Mouse (Mus musculus): ENCODE results near the gene Cited2.

- TF ChIP-seq CTCF (IDR thresholded peaks at IDR 0.05; ENCODE audit: low read depth, low read length) (peak; percentile 55), POLR2A (IDR thresholded peaks at IDR 0.05; ENCODE audit: extremely low read depth, insufficient read depth, low read length) (no peak)
Measured at GRCm38 (mm10) chr10:17723871-17724741, 1.1 kb downstream of the Cited2 start.

All from liver, adult 2 months (tissue).